Mouse (Mus musculus): ENCODE measurements around the gene Tlcd1. TPM values are rescaled to one million over a fixed set of nuclear protein-coding genes. Genes with fewer than 3 reads are reported as not detected.

The Tlcd1 gene
- polyA plus RNA-seq, 1 experiment from 2014 or later = 52.5 TPM

DNA sequence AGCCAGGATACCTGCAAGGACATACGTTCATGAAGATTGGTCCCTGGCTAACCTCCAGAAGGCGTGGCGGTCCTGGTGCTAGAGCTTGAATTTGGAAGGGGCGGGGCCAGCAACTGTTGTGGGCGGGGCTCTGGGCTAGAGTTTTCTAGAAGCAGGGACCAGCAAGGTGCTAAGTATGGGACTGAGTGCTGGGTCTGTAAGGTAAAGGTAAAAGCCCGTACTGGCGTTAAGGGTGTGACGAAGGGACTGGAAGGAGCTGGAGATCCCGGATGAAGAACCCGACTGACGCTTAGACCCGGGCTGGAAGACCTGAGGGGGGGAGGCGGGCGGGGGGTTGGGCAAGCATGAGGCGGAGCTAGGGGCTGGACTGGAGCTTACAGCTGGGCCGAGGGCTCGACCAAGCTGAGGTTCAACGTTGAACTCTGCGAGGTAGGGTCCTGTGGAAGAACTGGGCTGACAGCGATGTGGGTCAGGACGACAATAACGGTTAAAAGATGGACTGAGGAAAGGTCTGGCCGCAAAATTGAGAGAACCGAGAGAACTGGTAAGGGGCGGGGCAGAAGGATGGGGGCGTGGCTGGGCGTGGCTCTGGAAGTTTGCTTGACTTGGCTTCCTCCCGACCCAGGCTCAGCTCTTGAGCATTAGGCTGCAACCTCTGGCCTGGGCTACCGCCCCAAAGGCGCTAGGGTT lies 18.0 kb downstream of the Tlcd1 start:
- peak overlapping the region; percentile 63 for H3K4me3 ChIP-seq (ENCODE audit: low read depth, low read length)
- WGBS = 2% methylated on average over 29 of the region's 30 CpGs
- ATAC-seq (replicated peaks; ENCODE audit: low FRiP score) = peak; percentile 84

GRCm38 (mm10) chr11:78195101-78195863 lies 18.8 kb downstream of the Tlcd1 start:
- DNase-seq (ENCODE audit: low spot score) (no peak), ATAC-seq (replicated peaks; ENCODE audit: low FRiP score) (no peak)
- Histone ChIP-seq H3K27me3 (replicated peaks; ENCODE audit: control insufficient read depth, insufficient read depth, low read length) (peaks cover 10% of the 10 kb centered on the region), H3K4me1 (replicated peaks; ENCODE audit: control insufficient read depth, insufficient read depth, low read length) (peaks cover 9% of the 10 kb centered on the region), H3K4me3 (ENCODE audit: low read depth, low read length) (peak overlapping the region; percentile 63), H3K4me2 (peak overlapping the region; percentile 87), H3K27ac (ENCODE audit: low read depth, low read length) (no peak overlapping the region; the same call in 1 of the 2 replicates), H3K9me3 (ENCODE audit: control insufficient read depth, low read length) (no peaks in the 10 kb centered on the region), H3K9ac (ENCODE audit: low read depth, low read length) (peak overlapping the region; percentile 57), H3K36me3 (ENCODE audit: control insufficient read depth, insufficient read depth, low read length) (peaks cover 4% of the 10 kb centered on the region; the same call in 1 of the 2 replicates)
- 59% methylated on average over 23 of the region's 23 CpGs for WGBS

More for the DNA sequence above, 18.0 kb downstream of the Tlcd1 start:
- H3K4me1 ChIP-seq (replicated peaks; ENCODE audit: control insufficient read depth, insufficient read depth, low read length) = peaks cover 14% of the 10 kb centered on the region
- H3K27ac ChIP-seq (ENCODE audit: low read depth, low read length) = no peak overlapping the region; the same call in 1 of the 2 replicates
- peak; percentile 84 for DNase-seq (ENCODE audit: low spot score)
- H3K9ac ChIP-seq (ENCODE audit: low read depth, low read length) = peak overlapping the region; percentile 57
- H3K27me3 ChIP-seq (replicated peaks; ENCODE audit: control insufficient read depth, insufficient read depth, low read length) = peaks cover 17% of the 10 kb centered on the region
- peaks cover 4% of the 10 kb centered on the region; the same call in 1 of the 2 replicates for H3K36me3 ChIP-seq (ENCODE audit: control insufficient read depth, insufficient read depth, low read length)
- H3K9me3 ChIP-seq (ENCODE audit: control insufficient read depth, low read length) = no peaks in the 10 kb centered on the region
- peak overlapping the region; percentile 87 for H3K4me2 ChIP-seq

DNA sequence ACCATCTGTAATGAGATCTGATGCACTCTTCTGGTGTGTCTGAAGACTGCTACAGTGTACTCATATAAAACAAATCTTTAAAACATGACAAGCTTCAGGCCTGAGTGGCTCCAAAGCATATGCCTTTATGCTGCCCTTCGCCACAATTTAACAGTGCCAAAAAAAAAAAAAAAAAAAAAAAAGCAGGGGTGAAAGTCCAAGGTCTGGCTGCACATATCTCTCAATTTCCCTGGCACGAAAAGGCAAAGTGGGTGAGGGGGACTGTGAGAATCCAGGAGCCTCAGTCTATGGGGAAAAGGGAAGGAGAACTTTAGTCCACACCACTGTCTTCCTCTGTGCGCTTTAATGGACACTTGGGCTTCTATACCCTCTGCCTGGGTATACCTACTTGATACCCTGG lies 25.9 kb downstream of the Tlcd1 start:
- WGBS = 82% methylated on average over 3 of the region's 3 CpGs
- peaks cover 23% of the 10 kb centered on the region for H3K36me3 ChIP-seq (ENCODE audit: control insufficient read depth, insufficient read depth, low read length)
- H3K27ac ChIP-seq (ENCODE audit: low read depth, low read length) = no peak overlapping the region
- H3K4me3 ChIP-seq (ENCODE audit: low read depth, low read length) = no peak overlapping the region
- H3K27me3 ChIP-seq (replicated peaks; ENCODE audit: control insufficient read depth, insufficient read depth, low read length) = no peaks in the 10 kb centered on the region
- H3K4me1 ChIP-seq (replicated peaks; ENCODE audit: control insufficient read depth, insufficient read depth, low read length) = no peaks in the 10 kb centered on the region
- no peaks in the 10 kb centered on the region for H3K9me3 ChIP-seq (ENCODE audit: control insufficient read depth, low read length)
- DNase-seq (ENCODE audit: low spot score) = no peak
- no peak for ATAC-seq (replicated peaks; ENCODE audit: low FRiP score)
- H3K4me2 ChIP-seq = no peak overlapping the region
- no peak overlapping the region for H3K9ac ChIP-seq (ENCODE audit: low read depth, low read length)

GRCm38 (mm10) chr11:78204287-78204686 lies 27.8 kb downstream of the Tlcd1 start:
- no peaks in the 10 kb centered on the region for H3K9me3 ChIP-seq (ENCODE audit: control insufficient read depth, low read length)
- no peaks in the 10 kb centered on the region for H3K27me3 ChIP-seq (replicated peaks; ENCODE audit: control insufficient read depth, insufficient read depth, low read length)
- 88% methylated on average over 6 of the region's 6 CpGs for WGBS
- DNase-seq (ENCODE audit: low spot score) (no peak), ATAC-seq (replicated peaks; ENCODE audit: low FRiP score) (no peak)
- H3K4me1 ChIP-seq (replicated peaks; ENCODE audit: control insufficient read depth, insufficient read depth, low read length) = no peaks in the 10 kb centered on the region
- H3K4me3 ChIP-seq (ENCODE audit: low read depth, low read length) = no peak overlapping the region
- H3K27ac ChIP-seq (ENCODE audit: low read depth, low read length) = no peak overlapping the region
- H3K4me2 ChIP-seq = no peak overlapping the region
- H3K36me3 ChIP-seq (ENCODE audit: control insufficient read depth, insufficient read depth, low read length) = peaks cover 41% of the 10 kb centered on the region
- H3K9ac ChIP-seq (ENCODE audit: low read depth, low read length) = no peak overlapping the region

- ATAC-seq (replicated peaks; ENCODE audit: low FRiP score) (no peak), DNase-seq (ENCODE audit: low spot score) (no peak)
- peaks cover 50% of the 10 kb centered on the region for H3K36me3 ChIP-seq (ENCODE audit: control insufficient read depth, insufficient read depth, low read length)
- H3K9ac ChIP-seq (ENCODE audit: low read depth, low read length) = no peak overlapping the region
- H3K9me3 ChIP-seq (ENCODE audit: control insufficient read depth, low read length) = no peaks in the 10 kb centered on the region
- WGBS = 81% methylated on average over 13 of the region's 13 CpGs
- H3K4me3 ChIP-seq (ENCODE audit: low read depth, low read length) = no peak overlapping the region
- no peak overlapping the region for H3K4me2 ChIP-seq
- no peaks in the 10 kb centered on the region for H3K4me1 ChIP-seq (replicated peaks; ENCODE audit: control insufficient read depth, insufficient read depth, low read length)
- no peaks in the 10 kb centered on the region for H3K27me3 ChIP-seq (replicated peaks; ENCODE audit: control insufficient read depth, insufficient read depth, low read length)
- no peak overlapping the region for H3K27ac ChIP-seq (ENCODE audit: low read depth, low read length)
Measured at GRCm38 (mm10) chr11:78205361-78206206, 29.1 kb downstream of the Tlcd1 start.

GRCm38 (mm10) chr11:78207190-78207589 lies 30.7 kb downstream of the Tlcd1 start:
- ATAC-seq (replicated peaks; ENCODE audit: low FRiP score) = no peak
- 91% methylated on average over 7 of the region's 7 CpGs for WGBS
- H3K36me3 ChIP-seq (ENCODE audit: control insufficient read depth, insufficient read depth, low read length) = peaks cover 62% of the 10 kb centered on the region

DNA sequence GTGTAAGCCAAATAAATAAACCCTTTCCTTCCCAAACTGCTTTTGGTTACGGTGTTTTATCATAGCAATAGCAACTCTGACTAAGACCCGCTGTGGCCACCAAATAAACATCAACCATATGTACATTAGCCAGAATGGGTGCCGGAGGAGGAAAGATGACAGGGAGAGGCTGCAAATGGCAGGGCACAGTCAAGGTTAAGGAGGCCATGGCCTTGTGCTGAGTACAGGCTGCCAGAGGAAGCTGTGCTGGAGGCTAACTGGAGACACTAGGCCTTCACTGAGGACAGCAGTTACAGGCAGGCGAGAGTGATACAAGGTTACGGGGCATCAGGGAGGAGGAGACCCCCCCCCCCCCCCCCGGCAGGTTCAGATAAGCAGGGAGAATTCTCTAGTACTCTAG lies 33.4 kb downstream of the Tlcd1 start:
- 90% methylated on average over 5 of the region's 6 CpGs for WGBS
- ATAC-seq (replicated peaks; ENCODE audit: low FRiP score) (no peak), DNase-seq (ENCODE audit: low spot score) (no peak)
- H3K27ac ChIP-seq (ENCODE audit: low read depth, low read length) = no peak overlapping the region
- H3K27me3 ChIP-seq (replicated peaks; ENCODE audit: control insufficient read depth, insufficient read depth, low read length) = no peaks in the 10 kb centered on the region
- H3K9me3 ChIP-seq (ENCODE audit: control insufficient read depth, low read length) = no peaks in the 10 kb centered on the region
- no peaks in the 10 kb centered on the region for H3K4me1 ChIP-seq (replicated peaks; ENCODE audit: control insufficient read depth, insufficient read depth, low read length)
- H3K9ac ChIP-seq (ENCODE audit: low read depth, low read length) = no peak overlapping the region
- no peak overlapping the region for H3K4me2 ChIP-seq
- no peak overlapping the region for H3K4me3 ChIP-seq (ENCODE audit: low read depth, low read length)
- peaks cover 75% of the 10 kb centered on the region for H3K36me3 ChIP-seq (ENCODE audit: control insufficient read depth, insufficient read depth, low read length)

More at GRCm38 (mm10) chr11:78207190-78207589, 30.7 kb downstream of the Tlcd1 start:
- H3K9ac ChIP-seq (ENCODE audit: low read depth, low read length) = no peak overlapping the region
- H3K4me2 ChIP-seq = no peak overlapping the region
- H3K4me3 ChIP-seq (ENCODE audit: low read depth, low read length) = no peak overlapping the region
- no peaks in the 10 kb centered on the region for H3K4me1 ChIP-seq (replicated peaks; ENCODE audit: control insufficient read depth, insufficient read depth, low read length)
- no peak for DNase-seq (ENCODE audit: low spot score)
- no peaks in the 10 kb centered on the region for H3K27me3 ChIP-seq (replicated peaks; ENCODE audit: control insufficient read depth, insufficient read depth, low read length)
- no peak overlapping the region for H3K27ac ChIP-seq (ENCODE audit: low read depth, low read length)
- no peaks in the 10 kb centered on the region for H3K9me3 ChIP-seq (ENCODE audit: control insufficient read depth, low read length)

DNA sequence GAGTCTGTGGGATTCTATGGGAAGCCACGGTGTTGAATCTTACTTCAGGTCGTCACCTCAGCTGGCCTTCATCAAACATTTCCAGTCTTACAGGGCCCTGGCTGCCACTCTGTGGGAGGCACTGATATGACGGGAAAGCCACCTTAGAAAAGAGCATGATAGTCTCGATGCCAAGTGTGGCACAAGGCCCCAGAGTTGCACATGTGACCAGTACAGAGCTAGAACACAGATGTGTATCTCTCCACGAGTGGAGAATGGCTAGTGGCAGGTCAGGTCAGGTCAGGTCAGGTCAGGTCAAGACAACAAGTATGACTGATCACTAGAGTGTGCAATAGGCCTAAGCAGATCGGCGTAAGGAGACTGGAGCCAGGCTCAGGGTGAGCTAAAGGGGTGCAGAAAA lies 34.1 kb downstream of the Tlcd1 start:
- DNase-seq (ENCODE audit: low spot score) (no peak), ATAC-seq (replicated peaks; ENCODE audit: low FRiP score) (no peak)
- Histone ChIP-seq H3K4me2 (no peak overlapping the region), H3K36me3 (ENCODE audit: control insufficient read depth, insufficient read depth, low read length) (peaks cover 73% of the 10 kb centered on the region), H3K4me1 (replicated peaks; ENCODE audit: control insufficient read depth, insufficient read depth, low read length) (no peaks in the 10 kb centered on the region), H3K27me3 (replicated peaks; ENCODE audit: control insufficient read depth, insufficient read depth, low read length) (no peaks in the 10 kb centered on the region), H3K27ac (ENCODE audit: low read depth, low read length) (no peak overlapping the region), H3K9ac (ENCODE audit: low read depth, low read length) (no peak overlapping the region), H3K9me3 (ENCODE audit: control insufficient read depth, low read length) (no peaks in the 10 kb centered on the region), H3K4me3 (ENCODE audit: low read depth, low read length) (no peak overlapping the region)
- WGBS = 75% methylated on average over 7 of the region's 7 CpGs
